Mouse (Mus musculus): ENCODE data around the gene Ercc6l2.

Gene Ercc6l2

GRCm38 (mm10) chr13:63930525-63930924, 115.5 kb downstream of the Ercc6l2 start:
- DNase-seq (ENCODE audit: low spot score): no peak

GRCm38 (mm10) chr13:63936369-63936768, 121.3 kb downstream of the Ercc6l2 start:
- DNase-seq (ENCODE audit: low spot score): no peak

DNA sequence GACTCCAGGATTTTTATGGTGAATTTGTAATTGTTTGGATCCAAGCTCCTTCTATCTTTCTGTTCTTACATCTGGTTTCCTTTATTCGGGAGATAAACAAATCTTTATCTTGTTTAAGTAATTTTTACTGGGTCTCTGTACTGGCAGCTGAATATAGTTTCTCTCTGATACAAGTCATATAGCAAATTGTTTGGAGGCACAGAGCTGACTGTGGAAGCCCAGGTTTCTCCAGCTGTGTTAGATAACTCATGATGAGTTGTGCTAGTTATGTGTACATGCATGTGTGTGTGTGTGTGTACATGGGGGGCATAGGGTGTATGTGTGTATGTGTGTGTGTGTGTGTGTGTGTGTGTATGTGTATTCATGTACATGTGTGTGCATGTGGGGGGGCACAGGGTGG, 125.2 kb downstream of the Ercc6l2 start:
- no peak for DNase-seq (ENCODE audit: low spot score)

DNA sequence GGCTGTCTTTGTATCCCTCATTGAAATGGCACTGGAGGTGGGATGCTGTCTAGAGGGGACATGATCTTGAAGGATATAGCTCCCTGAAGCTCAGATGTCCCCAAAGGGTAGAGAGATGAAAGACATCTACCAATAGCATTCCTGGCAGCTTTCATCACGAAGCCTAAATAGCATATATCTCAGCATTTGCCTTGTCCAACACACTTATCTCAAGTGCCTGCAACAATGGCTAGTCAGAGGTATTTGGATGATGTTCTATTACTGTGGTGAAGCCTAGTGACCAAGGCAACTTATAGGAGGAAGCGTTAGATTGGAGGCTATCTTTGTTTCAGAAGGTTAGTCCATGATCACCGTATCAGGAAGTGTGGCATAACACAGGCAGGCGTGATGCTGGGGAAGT, 126.1 kb downstream of the Ercc6l2 start:
- DNase-seq (ENCODE audit: low spot score): no peak

DNA sequence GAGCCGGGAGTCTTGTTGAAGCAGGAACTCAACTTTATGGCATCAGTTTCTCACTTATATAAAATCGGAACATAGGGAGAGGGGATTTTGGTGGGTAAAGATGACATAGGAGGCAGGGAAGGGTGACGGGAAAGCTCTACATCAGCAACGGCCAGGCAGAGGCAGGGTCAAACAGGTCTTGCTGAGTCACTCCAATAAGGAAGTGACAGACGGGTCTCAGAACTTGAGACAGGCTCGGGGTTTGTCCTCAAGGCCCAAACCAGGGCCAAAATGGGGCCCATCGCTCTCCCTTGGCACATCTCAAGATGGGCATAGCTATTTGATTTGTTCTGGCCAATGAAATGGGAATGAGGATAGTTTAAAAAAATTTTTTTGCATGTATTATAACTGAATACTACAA, 128.6 kb downstream of the Ercc6l2 start:
- DNase-seq (ENCODE audit: low spot score): no peak

GRCm38 (mm10) chr13:63944344-63945021, 129.4 kb downstream of the Ercc6l2 start:
- DNase-seq (ENCODE audit: low spot score): no peak
